Mouse (Mus musculus) forebrain, embryonic 11.5 days (tissue): ENCODE measurements around the gene Sntb2. TPM values are rescaled to one million over a fixed set of nuclear protein-coding genes. Genes with fewer than 3 reads are reported as not detected.

Experiments
- ATAC-seq: fragments of 200-750 bp; cut with Nextera tagmentation; replicated peaks from 2 replicates; pipeline ENCODE4 v1.8.0; 2017; ENCODE audit warnings: moderate TSS enrichment; ENCODE audit not compliant: low FRiP score
- DNase-seq: peaks from one replicate; pipeline ENCODE4 v3.0.0-alpha.2; 2017; ENCODE audit warnings: low spot score
- H3K27ac ChIP-seq: fragments of 300-500 bp; sonication (generic); 2 replicates; pipeline ENCODE4 v1.5.1; 2014; ENCODE audit warnings: low read depth, low read length
- H3K27me3 ChIP-seq: fragments of 300-500 bp; sonication (generic); 2 replicates; pipeline ENCODE4 v1.6.1; 2014; ENCODE audit warnings: mild to moderate bottlenecking, low read length, mixed read lengths; ENCODE audit not compliant: control insufficient read depth, insufficient read depth
- H3K36me3 ChIP-seq: fragments of 300-500 bp; sonication (generic); 2 replicates; pipeline ENCODE4 v1.6.1; 2014; ENCODE audit warnings: mild to moderate bottlenecking, low read length, moderate library complexity, mixed read lengths; ENCODE audit not compliant: control insufficient read depth, insufficient read depth
- H3K4me1 ChIP-seq: fragments of 300-500 bp; sonication (generic); replicated peaks from 2 replicates; pipeline ENCODE4 v1.6.1; 2014; ENCODE audit warnings: low read length, mixed read lengths; ENCODE audit not compliant: control insufficient read depth, insufficient read depth
- H3K4me2 ChIP-seq: fragments of 300-500 bp; sonication (generic); 2 replicates; pipeline ENCODE4 v1.6.1; 2014; ENCODE audit warnings: low read depth, mild to moderate bottlenecking, low read length, moderate library complexity, mixed read lengths; ENCODE audit not compliant: severe bottlenecking
- H3K4me3 ChIP-seq: fragments of 300-500 bp; sonication (generic); 2 replicates; pipeline ENCODE4 v1.5.1; 2014; ENCODE audit warnings: low read depth, low read length
- H3K9ac ChIP-seq: fragments of 300-500 bp; sonication (generic); 2 replicates; pipeline ENCODE4 v1.6.1; 2014; ENCODE audit warnings: low read length
- H3K9me3 ChIP-seq: fragments of 300-500 bp; sonication (generic); 2 replicates; pipeline ENCODE4 v1.6.1; 2016; ENCODE audit warnings: low read length, mixed read lengths; ENCODE audit not compliant: control insufficient read depth
- WGBS: fragments of 180-500 bp; shearing (Covaris S2); extraction: QIAGEN DNeasy Blood & Tissue Kit; methylation state at CpG from one replicate; pipeline ENCODE4 v1.1.7; 2014; 5-methylcytosine and 5-hydroxymethylcytosine counted together
- polyA plus RNA-seq: library from polyadenylated mRNA; unstranded; fragments of >200 nt; fragmentation: Nextera tagmentation; extraction: Ambion mirVana; gene quantifications from 2 replicates; pipeline ENCODE4 v1.2.1, GENCODE M21; 2014

Gene Sntb2
- polyA plus RNA-seq, 1 experiment from 2014 or later, result 9.5 TPM

DNA sequence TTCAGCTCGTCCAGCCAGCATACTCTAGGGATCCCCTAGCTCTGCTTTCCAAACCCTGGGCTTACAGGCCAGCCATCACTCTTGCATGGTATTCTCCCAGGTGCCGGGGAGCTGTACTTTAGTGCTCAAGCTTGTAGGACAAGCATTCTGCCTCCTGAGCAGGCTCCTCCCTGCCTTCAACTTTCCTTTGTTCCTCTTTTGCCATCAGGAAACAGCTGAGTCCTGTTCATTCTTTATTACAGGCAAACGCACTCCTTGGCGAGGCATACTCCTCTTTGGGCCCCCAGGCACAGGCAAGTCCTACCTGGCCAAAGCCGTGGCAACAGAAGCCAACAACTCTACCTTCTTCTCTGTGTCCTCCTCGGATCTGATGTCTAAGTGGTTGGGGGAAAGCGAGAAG is 105.1 kb downstream of the Sntb2 start:
- H3K36me3 ChIP-seq, result peaks cover 7% of the 10 kb centered on the region; the same call in 1 of the 2 replicates
- H3K27ac ChIP-seq, result no peak overlapping the region
- ATAC-seq (no peak), DNase-seq (no peak)
- H3K4me2 ChIP-seq, result no peak overlapping the region
- H3K4me1 ChIP-seq, result no peaks in the 10 kb centered on the region
- no peak overlapping the region for H3K9ac ChIP-seq
- H3K27me3 ChIP-seq, result no peaks in the 10 kb centered on the region
- H3K4me3 ChIP-seq, result no peak overlapping the region
- H3K9me3 ChIP-seq, result no peaks in the 10 kb centered on the region
- 90% methylated on average over 7 of the region's 7 CpGs for WGBS

DNA sequence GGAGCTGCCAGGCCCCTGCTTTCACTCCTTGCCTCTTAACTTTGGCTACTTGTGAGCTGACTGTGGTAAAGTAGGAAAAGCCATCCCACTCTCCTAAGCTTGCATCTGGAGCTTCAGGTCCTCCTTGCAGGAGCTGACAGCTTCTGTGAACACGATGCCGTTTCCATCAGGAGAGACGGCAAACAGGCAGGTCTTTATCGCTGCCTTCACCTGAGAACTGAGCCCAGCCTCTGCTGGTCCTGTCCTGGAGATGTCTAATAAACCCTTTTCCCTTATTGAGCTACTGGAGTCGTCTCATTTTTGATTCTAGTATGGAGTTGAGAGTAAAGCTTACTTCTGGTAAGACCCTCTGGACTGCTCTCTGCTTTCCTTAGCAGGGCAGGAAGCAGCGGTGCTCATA is 109.9 kb downstream of the Sntb2 start:
- Histone ChIP-seq H3K27ac (no peak overlapping the region), H3K36me3 (peaks cover 12% of the 10 kb centered on the region; the same call in 1 of the 2 replicates), H3K4me2 (no peak overlapping the region), H3K9me3 (no peaks in the 10 kb centered on the region), H3K27me3 (no peaks in the 10 kb centered on the region), H3K9ac (no peak overlapping the region), H3K4me3 (no peak overlapping the region), H3K4me1 (peaks cover 6% of the 10 kb centered on the region; the same call in 1 of the 2 replicates)
- 92% methylated on average over 6 of the region's 6 CpGs for WGBS
- no peak for ATAC-seq
- no peak for DNase-seq

DNA sequence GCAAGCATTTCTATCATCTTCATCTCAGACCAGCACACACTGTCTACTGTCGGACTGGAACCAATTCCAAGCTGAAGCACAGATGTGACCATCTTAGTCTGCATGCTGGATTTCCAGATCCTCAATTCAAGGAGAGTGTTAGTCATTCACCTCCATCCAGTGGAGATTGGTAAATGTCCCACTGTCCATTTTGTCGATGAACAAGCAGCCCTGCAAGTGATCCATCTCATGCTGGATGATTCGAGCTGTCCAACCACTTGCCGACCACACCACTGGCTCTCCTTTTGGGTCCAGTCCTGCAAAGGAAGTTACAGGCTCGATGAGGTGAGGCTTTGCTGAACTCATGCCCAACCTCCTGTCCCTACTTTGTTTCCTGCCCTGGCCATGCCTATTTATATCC is 111.4 kb downstream of the Sntb2 start:
- H3K4me2 ChIP-seq, result no peak overlapping the region
- H3K36me3 ChIP-seq, result peaks cover 17% of the 10 kb centered on the region; the same call in 1 of the 2 replicates
- H3K4me3 ChIP-seq, result no peak overlapping the region
- DNase-seq (no peak), ATAC-seq (no peak)
- no peak overlapping the region for H3K9ac ChIP-seq
- H3K9me3 ChIP-seq, result no peaks in the 10 kb centered on the region
- peaks cover 6% of the 10 kb centered on the region; the same call in 1 of the 2 replicates for H3K4me1 ChIP-seq
- H3K27ac ChIP-seq, result no peak overlapping the region
- H3K27me3 ChIP-seq, result no peaks in the 10 kb centered on the region
- 88% methylated on average over 5 of the region's 5 CpGs for WGBS

DNA sequence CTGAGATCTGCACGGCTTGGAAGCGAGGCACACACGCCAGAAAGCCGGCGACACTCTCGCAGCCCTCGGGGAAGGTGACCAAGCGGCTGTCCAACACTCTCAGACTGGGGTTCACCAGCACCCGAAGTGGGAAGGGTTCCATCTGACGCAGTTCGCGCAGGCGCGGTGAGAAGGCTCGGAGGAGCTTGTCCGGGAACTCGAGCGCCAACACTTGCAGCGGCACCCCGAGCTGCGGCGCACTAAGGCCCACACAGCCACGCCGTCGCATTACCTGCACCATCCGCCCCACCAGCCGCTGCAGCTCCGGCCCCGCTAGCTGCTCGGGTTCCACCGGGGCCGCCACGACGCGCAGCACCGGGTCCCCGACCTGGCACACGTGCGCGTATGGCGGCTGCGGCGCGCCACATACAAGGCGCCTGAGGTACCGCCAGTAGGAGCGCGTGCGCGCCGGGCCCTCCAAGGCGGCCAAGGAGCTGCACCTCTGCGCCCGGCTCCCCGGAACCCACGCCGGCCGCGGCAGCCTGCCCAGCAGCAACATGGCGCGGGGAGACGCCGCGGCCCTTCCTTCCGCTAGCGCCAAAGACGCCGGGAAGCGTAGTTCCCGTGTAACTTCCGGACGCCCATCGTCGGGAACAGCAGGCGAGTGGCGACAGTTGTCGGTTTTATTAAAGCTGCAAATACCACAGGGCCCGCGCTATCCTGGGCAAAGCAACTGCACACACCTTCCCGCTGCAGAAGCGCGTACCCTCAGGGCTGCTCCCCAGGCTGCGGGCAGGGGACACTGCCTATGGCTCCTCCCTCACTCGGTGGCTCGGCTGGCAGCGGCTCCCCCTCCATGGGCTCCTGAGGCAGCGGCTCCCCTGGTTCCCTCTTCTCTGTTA is 112.8 kb downstream of the Sntb2 start, which contains the start of gene Pdf:
Gene Pdf, minus strand, starts transcription at position 554 of the 881 bp plus-strand sequence.
- ATAC-seq, result peak; percentile 83
- under 1% methylated on average over 87 of the region's 87 CpGs for WGBS
- Histone ChIP-seq H3K27me3 (no peaks in the 10 kb centered on the region), H3K9ac (peak within 1 kb of the TSS; percentile 90), H3K4me2 (peak within 1 kb of the TSS; percentile 93), H3K4me1 (peaks cover 6% of the 10 kb centered on the region; the same call in 1 of the 2 replicates), H3K9me3 (no peaks in the 10 kb centered on the region), H3K4me3 (peak within 1 kb of the TSS; percentile 78), H3K27ac (peak within 1 kb of the TSS; percentile 82), H3K36me3 (peaks cover 28% of the 10 kb centered on the region; the same call in 1 of the 2 replicates)
- DNase-seq, result peak; percentile 84

DNA sequence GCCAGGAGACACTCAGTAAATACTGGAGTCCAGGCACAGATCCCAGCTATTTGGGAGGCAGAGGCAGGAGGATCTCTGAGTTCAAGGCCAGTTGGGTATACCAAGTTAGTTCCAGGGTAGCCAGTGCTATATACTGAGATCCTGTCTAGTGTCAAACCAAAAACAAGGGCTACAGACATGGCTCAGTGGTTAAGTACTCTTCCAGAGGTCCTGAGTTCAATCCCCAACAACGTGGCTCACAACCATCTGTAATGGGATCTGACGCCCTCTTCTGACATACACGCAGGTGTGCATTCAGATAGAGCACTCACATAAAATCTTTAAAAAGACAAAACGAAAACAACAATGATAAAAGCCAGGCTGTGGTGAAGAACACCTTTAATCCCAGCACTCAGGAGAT is 113.9 kb downstream of the Sntb2 start:
- 0 out of 2 replicates have a peak overlapping the region, but pooled peaks have one; percentile 78 for H3K4me3 ChIP-seq
- 96% methylated on average over 4 of the region's 4 CpGs for WGBS

DNA sequence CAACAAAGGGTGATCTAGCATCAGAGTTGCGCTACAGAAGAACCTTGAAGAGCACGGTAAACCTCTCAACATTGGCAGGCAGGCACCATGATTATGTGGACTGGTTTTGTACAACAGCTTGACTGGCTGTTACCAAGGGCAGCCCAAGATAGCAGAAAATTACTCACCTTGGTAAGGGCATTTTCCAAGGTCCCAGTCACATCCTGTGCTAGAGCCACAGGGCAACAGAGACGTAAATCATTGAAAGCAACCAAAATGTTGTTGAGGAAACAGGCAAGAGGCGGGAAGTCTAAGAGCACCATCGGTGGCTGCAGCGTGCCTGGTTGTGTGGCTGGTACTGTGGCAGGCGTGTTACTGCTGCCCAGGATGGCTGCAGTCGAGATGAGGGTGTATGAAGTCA is 116.5 kb downstream of the Sntb2 start:
- Histone ChIP-seq H3K27me3 (no peaks in the 10 kb centered on the region), H3K4me2 (no peak overlapping the region), H3K36me3 (peaks cover 30% of the 10 kb centered on the region; the same call in 1 of the 2 replicates), H3K27ac (no peak overlapping the region), H3K4me3 (no peak overlapping the region), H3K9me3 (no peaks in the 10 kb centered on the region), H3K4me1 (peaks cover 6% of the 10 kb centered on the region; the same call in 1 of the 2 replicates), H3K9ac (no peak overlapping the region)
- DNase-seq, result no peak
- WGBS, result 99% methylated on average over 8 of the region's 8 CpGs
- ATAC-seq, result no peak

More for the DNA sequence above, 113.9 kb downstream of the Sntb2 start:
- DNase-seq, result no peak
- Histone ChIP-seq H3K27ac (no peak overlapping the region), H3K9me3 (no peaks in the 10 kb centered on the region), H3K36me3 (peaks cover 32% of the 10 kb centered on the region; the same call in 1 of the 2 replicates), H3K4me1 (peaks cover 6% of the 10 kb centered on the region; the same call in 1 of the 2 replicates), H3K4me2 (no peak overlapping the region), H3K9ac (no peak overlapping the region), H3K27me3 (no peaks in the 10 kb centered on the region)
- no peak for ATAC-seq

DNA sequence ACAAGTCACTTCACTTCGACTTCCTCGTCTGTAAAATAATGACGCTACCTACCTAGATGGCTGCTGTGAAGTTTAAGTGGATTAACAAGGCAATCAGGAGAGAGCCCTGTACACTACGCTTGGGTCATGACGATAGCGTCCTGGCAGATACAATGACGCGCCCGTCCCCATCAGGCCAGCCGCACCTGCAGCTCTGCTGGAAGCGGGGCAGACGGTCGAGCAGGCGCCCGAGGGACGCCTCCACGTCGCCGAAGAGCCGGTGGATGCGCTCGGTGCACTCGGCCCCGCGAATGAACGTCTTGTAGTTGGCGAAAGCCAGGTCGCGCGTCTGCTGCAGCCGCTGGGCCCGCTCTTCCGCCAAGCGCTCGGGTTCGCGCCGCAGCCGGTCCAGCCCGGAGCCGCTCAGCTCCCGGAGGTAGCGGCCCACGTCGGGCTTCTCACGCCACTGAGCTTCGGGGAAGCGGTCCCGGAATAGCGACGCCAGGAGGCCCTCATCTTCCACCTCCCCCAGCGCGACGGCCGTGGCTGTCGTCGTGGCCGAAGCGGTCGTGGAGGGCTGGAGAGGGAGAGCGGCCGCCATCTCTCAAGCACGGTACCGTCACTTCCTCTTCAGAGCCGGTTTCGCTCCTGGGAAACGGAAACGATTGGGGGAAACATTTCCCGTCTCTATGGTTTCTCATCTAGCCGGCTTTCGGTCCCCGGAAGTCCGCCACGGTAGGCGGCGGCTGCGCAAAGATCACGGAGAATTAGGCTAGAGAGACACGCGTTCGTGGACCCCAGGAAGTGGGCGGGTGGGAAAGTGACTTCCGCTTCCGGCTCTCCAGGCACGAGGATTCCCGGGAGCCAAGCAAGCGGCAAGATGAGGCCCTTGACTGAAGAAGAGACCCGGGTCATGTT is 120.8 kb downstream of the Sntb2 start, which contains the start of the genes Cog8 and Nip7:
Gene Cog8, minus strand, starts transcription at position 614 of the 897 bp plus-strand sequence.
Gene Nip7, plus strand, starts transcription at position 802 of the 897 bp plus-strand sequence.
- Histone ChIP-seq H3K27me3 (no peaks in the 10 kb centered on the region), H3K4me3 (peak within 1 kb of the TSS; percentile 99), H3K36me3 (peaks cover 17% of the 10 kb centered on the region; the same call in 1 of the 2 replicates), H3K9ac (peak within 1 kb of the TSS; percentile 83), H3K9me3 (no peaks in the 10 kb centered on the region), H3K4me1 (peaks cover 5% of the 10 kb centered on the region; the same call in 1 of the 2 replicates), H3K27ac (0 out of 2 replicates have a peak within 1 kb of the TSS, but pooled peaks have one; percentile 18), H3K4me2 (peak within 1 kb of the TSS; percentile 92)
- peak; percentile 97 for DNase-seq
- ATAC-seq, result peak; percentile 94
- under 1% methylated on average over 88 of the region's 88 CpGs for WGBS

DNA sequence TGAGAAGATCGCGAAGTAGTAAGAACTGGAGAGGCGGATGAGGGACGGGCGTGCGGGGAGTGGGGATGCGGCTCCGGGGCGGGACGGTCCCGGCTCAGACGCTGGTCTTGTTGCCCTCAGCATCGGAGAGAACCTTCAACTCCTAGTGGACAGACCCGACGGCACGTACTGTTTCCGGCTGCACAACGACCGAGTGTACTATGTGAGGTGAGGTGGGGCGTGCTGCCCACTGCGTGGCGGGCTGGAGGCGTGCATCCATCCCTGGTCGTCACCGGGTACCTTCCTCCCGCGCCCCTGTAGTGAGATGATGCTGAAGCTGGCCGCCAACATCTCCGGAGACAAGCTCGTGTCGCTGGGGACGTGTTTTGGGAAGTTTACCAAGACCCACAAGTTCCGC is 121.4 kb downstream of the Sntb2 start:
- Histone ChIP-seq H3K4me2 (peak overlapping the region; percentile 92), H3K27me3 (no peaks in the 10 kb centered on the region), H3K9me3 (no peaks in the 10 kb centered on the region), H3K9ac (peak overlapping the region; percentile 71), H3K36me3 (peaks cover 15% of the 10 kb centered on the region; the same call in 1 of the 2 replicates), H3K4me3 (peak overlapping the region; percentile 99), H3K4me1 (peaks cover 5% of the 10 kb centered on the region; the same call in 1 of the 2 replicates), H3K27ac (no peak overlapping the region)
- 2% methylated on average over 33 of the region's 33 CpGs for WGBS
- DNase-seq, result no peak
- peak; percentile 77; the same call in 1 of the 2 replicates for ATAC-seq
